Mouse (Mus musculus) liver, embryonic 13.5 days (tissue): ENCODE measurements around the gene Ptpdc1. TPM values are rescaled to one million over a fixed set of nuclear protein-coding genes. Genes with fewer than 3 reads are reported as not detected.
A peak's percentile ranks its signal among the peaks of the same experiment; 100 is the strongest.

Source experiments
- ATAC-seq: fragments of 200-750 bp; cut with Nextera tagmentation; 2 replicates; pipeline ENCODE4 v1.8.0; 2017; ENCODE audit warnings: low read depth, mild to moderate bottlenecking, moderate number of reproducible peaks, moderate library complexity
- DNase-seq: peaks from one replicate; pipeline ENCODE4 v3.0.0; 2022
- H3K27ac ChIP-seq: fragments of 300-500 bp; sonication (generic); 2 replicates; pipeline ENCODE4 v1.5.1; 2015; ENCODE audit warnings: moderate library complexity, mild to moderate bottlenecking, inconsistent platforms
- H3K27me3 ChIP-seq: fragments of 300-500 bp; sonication (generic); 2 replicates; pipeline ENCODE4 v1.6.1; 2015; ENCODE audit warnings: mild to moderate bottlenecking, inconsistent platforms
- H3K36me3 ChIP-seq: fragments of 300-500 bp; sonication (generic); 2 replicates; pipeline ENCODE4 v1.6.1; 2015; ENCODE audit warnings: mild to moderate bottlenecking, inconsistent platforms
- H3K4me1 ChIP-seq: fragments of 300-500 bp; sonication (generic); replicated peaks from 2 replicates; pipeline ENCODE4 v1.6.1; 2015; ENCODE audit warnings: inconsistent platforms
- H3K4me2 ChIP-seq: fragments of 300-500 bp; sonication (generic); 2 replicates; pipeline ENCODE4 v1.6.1; 2015; ENCODE audit warnings: inconsistent platforms, mild to moderate bottlenecking, moderate library complexity
- H3K4me3 ChIP-seq: fragments of 300-500 bp; sonication (generic); replicated peaks from 2 replicates; pipeline ENCODE4 v1.5.1; 2015; ENCODE audit warnings: mild to moderate bottlenecking, inconsistent platforms
- H3K9ac ChIP-seq: fragments of 300-500 bp; sonication (generic); 2 replicates; pipeline ENCODE4 v1.6.1; 2015; ENCODE audit warnings: mild to moderate bottlenecking, inconsistent platforms
- H3K9me3 ChIP-seq: fragments of 300-500 bp; sonication (generic); replicated peaks from 2 replicates; pipeline ENCODE4 v1.6.1; 2016; ENCODE audit warnings: inconsistent platforms
- WGBS: fragments of 180-500 bp; shearing (Covaris S2); methylation state at CpG from one replicate; pipeline ENCODE4 v1.1.7; 2015; ENCODE audit not compliant: insufficient replicate concordance; 5-methylcytosine and 5-hydroxymethylcytosine counted together
- polyA plus RNA-seq: library from polyadenylated mRNA; unstranded; fragments of >200 nt; fragmentation: Nextera tagmentation; extraction: Ambion mirVana; gene quantifications from 2 replicates; pipeline ENCODE4 v1.2.1, GENCODE M21; 2015

The Ptpdc1 gene
- polyA plus RNA-seq, 1 experiment from 2014 or later = 0.53 TPM

DNA sequence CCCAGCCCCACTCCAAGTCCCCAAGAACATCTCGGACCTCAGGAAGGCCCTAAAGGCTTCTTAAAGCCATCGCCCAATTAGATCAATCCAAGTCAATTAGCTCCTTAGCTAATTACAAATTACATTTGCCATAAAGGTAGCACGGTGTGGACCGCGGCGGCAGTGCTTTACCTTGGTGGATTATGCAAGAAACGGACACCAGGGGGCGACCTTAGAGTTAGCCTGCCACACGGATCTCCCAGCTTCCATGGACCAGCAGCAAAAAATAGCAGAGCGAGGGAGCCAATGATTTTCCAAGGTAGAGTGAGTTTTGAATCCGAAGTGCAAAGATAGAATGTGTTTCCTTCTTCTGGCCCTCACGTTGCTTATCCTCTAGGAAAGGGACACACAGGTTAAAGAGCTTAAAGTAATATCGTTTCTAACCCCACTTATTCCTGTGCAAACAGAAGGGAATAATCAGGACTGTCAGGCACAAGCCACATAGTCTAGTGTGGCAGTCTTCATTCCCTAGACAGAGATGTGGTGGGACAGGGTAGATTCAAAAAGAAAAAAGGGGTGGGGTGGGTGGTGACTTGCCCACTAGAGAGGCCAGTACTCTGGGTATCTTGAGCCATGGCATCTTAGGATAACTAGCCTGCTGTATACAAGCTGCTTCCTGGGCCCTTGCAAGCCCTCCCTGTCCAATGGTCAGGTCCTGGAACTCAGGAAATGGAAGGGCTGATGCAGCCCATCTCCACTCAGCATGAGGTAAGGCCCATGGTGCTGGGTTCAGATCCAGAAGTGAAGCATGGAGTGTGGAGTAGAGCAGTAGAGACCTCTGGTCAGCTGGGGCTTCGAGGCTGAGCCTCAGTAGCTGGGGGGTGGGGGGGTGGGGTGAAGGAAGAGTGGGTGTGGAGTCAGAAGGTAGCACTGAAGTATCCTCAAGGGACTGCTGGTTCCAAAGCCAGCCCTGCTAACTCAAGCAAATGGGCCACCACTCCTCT is 28.6 kb upstream of the Ptpdc1 start:
- peaks cover 70% of the 10 kb centered on the region for H3K27me3 ChIP-seq
- no peaks in the 10 kb centered on the region for H3K36me3 ChIP-seq
- no peak overlapping the region for H3K4me2 ChIP-seq
- no peak overlapping the region for H3K9ac ChIP-seq
- WGBS = 10% methylated on average over 14 of the region's 14 CpGs
- ATAC-seq (no peak), DNase-seq (no peak)
- no peak overlapping the region for H3K27ac ChIP-seq
- peaks cover 18% of the 10 kb centered on the region for H3K4me1 ChIP-seq
- no peak overlapping the region for H3K4me3 ChIP-seq
- H3K9me3 ChIP-seq = no peaks in the 10 kb centered on the region

DNA sequence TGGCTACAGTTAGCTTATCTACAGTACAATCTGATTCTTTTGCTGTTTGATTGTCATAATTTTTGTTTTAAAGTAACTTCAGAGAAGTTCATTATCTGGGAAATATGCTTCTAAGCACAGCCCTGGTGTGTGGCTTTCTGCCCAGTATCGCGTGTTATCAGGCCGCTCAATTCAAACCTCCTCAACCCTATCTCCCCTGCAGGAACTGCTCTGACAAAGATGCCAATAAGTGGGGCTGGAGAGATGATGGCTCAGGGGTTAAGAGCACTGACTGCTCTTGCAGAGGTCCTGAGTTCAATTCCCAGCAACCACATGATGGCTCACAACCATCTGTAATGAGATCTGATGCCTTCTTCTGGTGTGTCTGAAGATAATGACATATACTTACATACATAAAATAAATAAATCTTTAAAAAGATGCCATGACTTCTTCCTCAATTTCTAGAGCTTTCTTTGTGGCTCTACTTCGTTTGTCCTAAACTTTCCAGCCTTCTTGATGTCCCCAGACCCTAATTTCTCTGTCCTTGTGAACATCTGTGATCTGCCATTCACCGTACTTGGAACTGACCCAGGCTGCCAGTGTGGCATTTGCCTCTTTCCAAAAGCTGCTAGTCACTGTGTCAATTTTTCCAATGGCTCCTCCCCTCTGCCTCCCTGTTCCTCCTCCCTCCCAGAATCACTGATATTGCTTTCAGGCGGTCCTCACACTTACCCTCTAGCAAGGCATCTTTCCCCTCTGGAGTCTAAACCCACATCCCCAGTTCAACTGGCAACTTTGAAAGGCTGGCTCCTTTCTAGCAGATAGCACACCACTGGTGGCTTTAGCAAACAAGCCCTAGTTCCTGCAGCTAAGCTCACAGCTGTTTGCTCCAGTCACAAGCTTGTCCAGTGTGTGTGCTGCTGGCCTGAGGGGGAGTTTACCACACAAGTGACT is 25.9 kb upstream of the Ptpdc1 start:
- peak; percentile 86 for ATAC-seq
- no peaks in the 10 kb centered on the region for H3K36me3 ChIP-seq
- no peak overlapping the region for H3K27ac ChIP-seq
- H3K9me3 ChIP-seq = no peaks in the 10 kb centered on the region
- DNase-seq = peak; percentile 60
- no peak overlapping the region for H3K4me2 ChIP-seq
- no peak overlapping the region for H3K9ac ChIP-seq
- peaks cover 15% of the 10 kb centered on the region for H3K4me1 ChIP-seq
- peaks cover 43% of the 10 kb centered on the region for H3K27me3 ChIP-seq
- WGBS = 24% methylated on average over 6 of the region's 6 CpGs
- H3K4me3 ChIP-seq = no peak overlapping the region

DNA sequence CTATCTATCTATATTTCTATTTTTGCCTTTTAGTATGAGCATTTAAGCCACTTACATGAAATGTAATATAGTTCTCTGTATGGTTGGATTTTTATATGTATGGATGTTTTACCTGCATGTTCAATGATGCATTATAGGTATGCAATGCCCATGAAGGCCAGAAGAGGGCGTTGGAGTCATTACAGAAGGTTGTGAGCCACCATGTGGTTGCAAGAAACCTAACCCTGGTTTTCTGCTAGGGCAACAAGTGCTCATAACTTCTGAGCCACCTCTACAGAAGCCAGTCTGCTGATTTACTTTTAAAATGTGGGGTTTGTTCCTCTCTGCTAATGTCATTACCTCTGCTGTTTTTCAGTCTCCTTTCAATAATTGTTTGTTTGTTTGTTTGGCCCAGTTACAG is 25.2 kb upstream of the Ptpdc1 start:
- H3K9ac ChIP-seq = no peak overlapping the region
- no peaks in the 10 kb centered on the region for H3K36me3 ChIP-seq
- peaks cover 35% of the 10 kb centered on the region for H3K27me3 ChIP-seq
- ATAC-seq = no peak
- H3K9me3 ChIP-seq = no peaks in the 10 kb centered on the region
- no peak overlapping the region for H3K4me3 ChIP-seq
- 0% methylated on average over 1 of the region's 1 CpGs for WGBS
- H3K4me1 ChIP-seq = peaks cover 15% of the 10 kb centered on the region
- no peak overlapping the region for H3K27ac ChIP-seq
- peak; percentile 34 for DNase-seq
- H3K4me2 ChIP-seq = no peak overlapping the region

DNA sequence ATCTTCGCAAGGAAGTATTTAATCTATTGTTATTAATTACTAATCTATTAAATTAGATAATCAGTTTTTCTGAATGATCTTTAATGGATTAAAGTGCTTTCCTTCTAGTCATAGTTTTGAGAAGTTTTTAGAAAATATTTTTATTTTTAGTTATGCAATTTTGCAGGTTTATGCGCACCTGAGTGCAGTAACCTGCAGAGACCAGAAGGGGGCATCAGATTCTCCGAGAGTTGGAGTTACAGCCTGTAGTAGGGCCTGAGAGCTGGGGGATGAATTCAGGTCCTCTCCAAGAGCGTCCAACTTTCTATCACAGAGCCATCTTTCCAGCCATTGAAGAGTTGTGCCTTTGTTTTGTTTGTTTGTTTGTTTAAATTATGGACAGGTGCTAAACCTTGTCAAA is 21.2 kb upstream of the Ptpdc1 start:
- Histone ChIP-seq H3K4me2 (no peak overlapping the region), H3K27ac (no peak overlapping the region), H3K27me3 (no peaks in the 10 kb centered on the region), H3K9ac (no peak overlapping the region), H3K36me3 (no peaks in the 10 kb centered on the region), H3K9me3 (no peaks in the 10 kb centered on the region), H3K4me3 (no peak overlapping the region), H3K4me1 (peaks cover 11% of the 10 kb centered on the region)
- 74% methylated on average over 4 of the region's 4 CpGs for WGBS
- ATAC-seq (no peak), DNase-seq (no peak)

DNA sequence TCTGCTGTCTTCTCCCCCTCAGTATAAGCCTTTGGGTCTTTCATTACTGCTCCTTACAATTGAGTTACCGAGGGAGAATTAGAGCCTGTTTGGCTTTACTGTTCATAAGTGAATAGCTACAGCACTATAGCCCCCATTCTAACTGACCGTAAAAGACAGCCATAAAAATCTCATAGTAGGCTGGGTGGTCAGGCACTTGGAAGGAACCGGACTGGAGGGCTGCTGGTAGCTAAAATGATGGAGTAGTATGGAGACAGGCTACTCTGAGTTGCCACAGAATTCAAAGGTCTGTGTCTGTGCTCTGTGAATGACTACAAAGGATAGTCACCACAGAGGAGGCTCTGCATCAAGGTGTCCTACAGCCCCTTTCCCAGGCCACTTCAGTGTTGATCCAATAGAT is 18.5 kb upstream of the Ptpdc1 start:
- no peaks in the 10 kb centered on the region for H3K36me3 ChIP-seq
- H3K27me3 ChIP-seq = no peaks in the 10 kb centered on the region
- H3K9me3 ChIP-seq = no peaks in the 10 kb centered on the region
- no peaks in the 10 kb centered on the region for H3K4me1 ChIP-seq
- H3K9ac ChIP-seq = no peak overlapping the region
- H3K4me3 ChIP-seq = no peak overlapping the region
- H3K4me2 ChIP-seq = no peak overlapping the region
- DNase-seq = no peak
- H3K27ac ChIP-seq = no peak overlapping the region
- 59% methylated on average over 3 of the region's 3 CpGs for WGBS
- ATAC-seq = no peak

DNA sequence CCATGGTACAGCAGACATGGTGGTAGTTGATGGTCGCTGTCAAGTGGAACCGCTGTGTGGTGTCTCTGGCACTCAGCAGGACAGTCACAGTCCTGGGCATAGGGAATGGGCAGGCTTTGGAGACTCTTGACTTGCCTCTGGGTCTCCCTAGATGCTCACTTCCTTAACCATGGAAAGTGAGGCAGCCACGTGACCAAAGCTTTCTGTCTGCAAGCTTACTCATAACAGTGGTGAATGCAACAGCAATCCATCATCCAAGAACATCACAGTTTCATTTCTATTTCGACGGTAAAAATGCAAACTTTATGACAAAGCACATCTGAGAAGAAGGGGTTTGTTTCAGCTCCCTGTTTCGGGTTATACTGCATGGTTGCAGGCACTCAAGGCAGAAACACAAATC is 17.6 kb upstream of the Ptpdc1 start:
- H3K9ac ChIP-seq = no peak overlapping the region
- no peaks in the 10 kb centered on the region for H3K4me1 ChIP-seq
- DNase-seq = no peak
- H3K4me2 ChIP-seq = no peak overlapping the region
- H3K36me3 ChIP-seq = no peaks in the 10 kb centered on the region
- no peaks in the 10 kb centered on the region for H3K27me3 ChIP-seq
- WGBS = 63% methylated on average over 6 of the region's 6 CpGs
- H3K4me3 ChIP-seq = no peak overlapping the region
- no peak overlapping the region for H3K27ac ChIP-seq
- no peaks in the 10 kb centered on the region for H3K9me3 ChIP-seq
- no peak for ATAC-seq

DNA sequence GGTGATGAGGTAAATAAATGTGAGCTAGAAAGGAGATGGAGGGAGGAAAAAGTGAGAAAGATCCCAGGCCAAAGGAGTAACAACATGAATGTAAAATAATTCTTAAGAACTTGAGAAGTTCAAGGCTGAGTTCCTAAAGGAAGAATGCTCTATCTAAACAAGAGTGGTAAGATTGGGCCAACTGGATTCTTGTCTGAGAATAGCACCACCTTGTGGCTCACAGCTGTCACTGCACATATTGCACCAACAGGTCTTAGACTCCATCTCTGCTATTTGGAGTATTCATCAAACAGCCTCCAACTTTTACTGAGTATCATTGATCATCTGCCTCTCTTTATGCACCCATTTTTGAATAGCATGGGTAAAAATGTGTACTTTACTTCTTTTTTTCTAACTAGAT is 14.1 kb upstream of the Ptpdc1 start:
- Histone ChIP-seq H3K27me3 (no peaks in the 10 kb centered on the region), H3K4me2 (no peak overlapping the region), H3K36me3 (no peaks in the 10 kb centered on the region), H3K4me3 (no peak overlapping the region), H3K9ac (no peak overlapping the region), H3K27ac (no peak overlapping the region), H3K4me1 (no peaks in the 10 kb centered on the region), H3K9me3 (no peaks in the 10 kb centered on the region)
- ATAC-seq (no peak), DNase-seq (no peak)

DNA sequence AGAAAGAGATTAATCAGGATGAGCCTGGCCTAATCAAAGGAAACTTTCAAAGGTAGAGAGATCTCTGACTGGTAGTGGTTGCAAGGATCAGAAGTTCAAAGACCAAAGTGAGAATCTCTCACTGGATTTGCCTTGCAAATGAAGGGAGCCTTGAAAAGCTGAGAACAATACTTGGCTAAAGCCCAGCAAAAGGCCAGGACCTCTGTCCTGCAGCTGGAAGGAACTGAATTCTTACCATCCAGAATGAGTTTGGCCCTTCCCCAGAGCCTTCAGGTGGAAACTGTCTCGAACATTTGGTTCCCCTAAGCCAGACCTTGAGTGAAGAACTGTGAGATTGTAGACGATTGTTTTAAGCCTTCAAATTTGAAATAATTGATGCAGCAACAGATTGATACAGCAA is 12.2 kb upstream of the Ptpdc1 start:
- Histone ChIP-seq H3K4me1 (no peaks in the 10 kb centered on the region), H3K9ac (no peak overlapping the region), H3K4me3 (no peak overlapping the region), H3K4me2 (no peak overlapping the region), H3K9me3 (no peaks in the 10 kb centered on the region), H3K27me3 (no peaks in the 10 kb centered on the region), H3K27ac (no peak overlapping the region), H3K36me3 (no peaks in the 10 kb centered on the region)
- DNase-seq (no peak), ATAC-seq (no peak)
- WGBS = 43% methylated on average over 2 of the region's 2 CpGs

DNA sequence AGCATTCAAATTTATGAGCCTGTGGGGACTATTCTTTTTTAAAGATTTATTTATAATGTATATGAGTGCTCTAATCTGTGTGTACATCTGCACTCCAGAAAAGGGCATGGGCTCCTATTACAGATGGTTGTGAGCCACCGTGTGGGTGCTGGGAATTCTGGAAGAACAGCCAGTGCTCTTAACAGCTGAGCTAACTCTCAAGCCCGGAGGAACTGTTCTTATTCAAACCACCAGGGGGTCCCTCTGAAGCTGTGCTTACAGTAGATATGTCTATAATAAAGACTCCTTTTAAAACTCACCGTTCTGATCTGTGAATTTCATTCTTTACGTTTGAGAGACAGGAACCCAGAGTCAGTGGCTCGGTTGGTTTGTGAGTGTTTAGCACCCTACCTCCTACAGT is 6.2 kb upstream of the Ptpdc1 start:
- H3K9me3 ChIP-seq = no peaks in the 10 kb centered on the region
- no peak overlapping the region for H3K4me3 ChIP-seq
- H3K4me1 ChIP-seq = no peaks in the 10 kb centered on the region
- H3K27ac ChIP-seq = no peak overlapping the region
- ATAC-seq (no peak), DNase-seq (no peak)
- no peak overlapping the region for H3K4me2 ChIP-seq
- 0 out of 2 replicates have a peak, but pooled peaks cover 2% of the 10 kb centered on the region for H3K27me3 ChIP-seq
- no peaks in the 10 kb centered on the region for H3K36me3 ChIP-seq
- no peak overlapping the region for H3K9ac ChIP-seq
- 47% methylated on average over 5 of the region's 5 CpGs for WGBS

DNA sequence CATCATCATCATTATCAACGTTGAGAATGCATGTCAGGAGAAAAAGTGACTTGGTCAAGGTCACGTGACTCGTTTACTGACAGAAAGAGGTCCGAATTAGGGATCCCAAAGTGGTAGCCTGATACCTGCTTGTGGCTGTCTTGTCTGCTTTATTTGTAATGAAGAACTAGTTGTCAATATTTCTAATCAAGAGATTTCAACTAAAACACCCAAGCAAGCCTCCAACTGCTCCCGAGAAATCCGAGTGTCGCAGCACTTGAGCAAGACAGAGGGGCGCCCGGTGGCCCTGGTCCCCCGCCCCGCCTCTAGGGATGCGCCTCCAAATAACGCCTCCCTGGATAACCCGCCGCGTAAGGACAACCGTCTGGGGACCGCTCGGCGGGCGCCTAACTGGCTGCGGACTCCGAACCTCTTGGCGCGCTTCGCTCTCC is 481 bp downstream of the Ptpdc1 start:
- Histone ChIP-seq H3K4me2 (peak overlapping the region; percentile 76), H3K36me3 (no peaks in the 10 kb centered on the region), H3K27ac (no peak overlapping the region), H3K9me3 (no peaks in the 10 kb centered on the region), H3K4me3 (peak overlapping the region; percentile 63), H3K27me3 (peaks cover 30% of the 10 kb centered on the region), H3K9ac (peak overlapping the region; percentile 66), H3K4me1 (peaks cover 11% of the 10 kb centered on the region)
- 4% methylated on average over 26 of the region's 26 CpGs for WGBS
- ATAC-seq = peak; percentile 63
- DNase-seq = no peak

DNA sequence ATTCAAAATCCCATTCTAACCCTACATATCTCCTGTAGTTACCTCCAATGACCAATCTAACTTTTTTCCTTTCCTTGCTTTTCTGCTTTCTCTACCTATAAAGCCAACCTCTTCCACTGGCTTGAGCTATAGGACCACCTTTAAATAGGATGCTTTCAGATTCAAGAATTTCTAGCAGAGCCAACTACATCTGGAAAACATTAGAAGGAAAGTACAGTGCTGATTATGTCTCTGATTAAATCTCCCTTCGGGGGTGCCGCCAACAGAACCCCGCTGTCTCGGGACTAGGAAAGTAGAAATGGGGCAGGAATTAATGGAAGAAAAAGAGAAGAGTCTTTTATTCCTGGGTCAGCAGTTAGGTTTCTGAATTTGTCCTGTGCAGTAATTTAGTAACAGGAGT is 6.6 kb downstream of the Ptpdc1 start:
- 69% methylated on average over 4 of the region's 4 CpGs for WGBS
- peaks cover under 1% of the 10 kb centered on the region for H3K27me3 ChIP-seq
- no peak overlapping the region for H3K4me2 ChIP-seq
- peaks cover 10% of the 10 kb centered on the region; the same call in 1 of the 2 replicates for H3K9me3 ChIP-seq
- no peaks in the 10 kb centered on the region for H3K36me3 ChIP-seq
- DNase-seq = no peak
- H3K4me3 ChIP-seq = no peak overlapping the region
- no peak overlapping the region for H3K27ac ChIP-seq
- ATAC-seq = no peak
- H3K4me1 ChIP-seq = no peaks in the 10 kb centered on the region
- H3K9ac ChIP-seq = no peak overlapping the region
